Mouse (Mus musculus): ENCODE measurements around the gene 9130230L23Rik.

Gene 9130230L23Rik

GRCm38 (mm10) chr5:65954130-65955080 lies 49.7 kb downstream of the 9130230L23Rik start:
- no peak for DNase-seq (ENCODE audit: low spot score in 2 of 2)

GRCm38 (mm10) chr5:65951513-65951909 lies 52.6 kb downstream of the 9130230L23Rik start:
- DNase-seq (ENCODE audit: low spot score in 2 of 2) = no peak

- DNase-seq (ENCODE audit: low spot score in 2 of 2) = peak in 1 of 2 experiments; percentile 13
These were observed 53.2 kb downstream of the 9130230L23Rik start for GRCm38 (mm10) chr5:65950679-65951512.

GRCm38 (mm10) chr5:65950236-65950635 lies 53.8 kb downstream of the 9130230L23Rik start:
- no peak for DNase-seq (ENCODE audit: low spot score in 2 of 2)

- no peak for DNase-seq (ENCODE audit: low spot score in 2 of 2)
These were observed 54.3 kb downstream of the 9130230L23Rik start for GRCm38 (mm10) chr5:65949822-65950221.

- no peak for DNase-seq (ENCODE audit: low spot score in 2 of 2)
These were observed 62.9 kb downstream of the 9130230L23Rik start for GRCm38 (mm10) chr5:65941145-65941544.

GRCm38 (mm10) chr5:65937998-65938715 lies 65.9 kb downstream of the 9130230L23Rik start:
- peak; percentile 72 to 80 for DNase-seq (ENCODE audit: low spot score in 2 of 2)

- no peak for DNase-seq (ENCODE audit: low spot score in 2 of 2)
These were observed 66.9 kb downstream of the 9130230L23Rik start for GRCm38 (mm10) chr5:65937011-65937726.

- DNase-seq (ENCODE audit: low spot score in 2 of 2) = no peak
These were observed 69.3 kb downstream of the 9130230L23Rik start, which contains the start of gene Chrna9 for GRCm38 (mm10) chr5:65934783-65935182. TSS of gene Chrna9 (plus strand) at chr5:65934921.

- no peak for DNase-seq (ENCODE audit: low spot score in 2 of 2)
These were observed 70.3 kb downstream of the 9130230L23Rik start for GRCm38 (mm10) chr5:65933764-65934163.

GRCm38 (mm10) chr5:65933258-65933657 lies 70.8 kb downstream of the 9130230L23Rik start:
- no peak for DNase-seq (ENCODE audit: low spot score in 2 of 2)

- no peak for DNase-seq (ENCODE audit: low spot score in 2 of 2)
These were observed 73.9 kb downstream of the 9130230L23Rik start for GRCm38 (mm10) chr5:65930171-65930570.
